Mouse (Mus musculus) frontal cortex, postnatal 36 days (tissue): ENCODE data around the gene Ucn3.
"Not testable (repeated sequence)": the region's sequence is repeated elsewhere in the genome, so short reads cannot be mapped to it uniquely, and the experiment has no call there.

Experiments
- DNase-seq, 2 experiments: peaks; one replicate each; pipeline ENCODE4 v3.0.0; 2022; ENCODE audit warnings: low spot score in 2 of 2

Ucn3 gene

GRCm38 (mm10) chr13:3945249-3945648, at the start of gene Ucn3:
TSS of gene Ucn3 (minus strand) at chr13:3945349.
- no peak for DNase-seq

- no peak for DNase-seq
Observed at GRCm38 (mm10) chr13:3992081-3992480, 46.9 kb upstream of the Ucn3 start.

GRCm38 (mm10) chr13:3968849-3969248, 23.7 kb upstream of the Ucn3 start:
- DNase-seq = no peak

GRCm38 (mm10) chr13:3951198-3951914, 6.2 kb upstream of the Ucn3 start:
- DNase-seq = no peak

GRCm38 (mm10) chr13:3949477-3949876, 4.3 kb upstream of the Ucn3 start:
- DNase-seq = no peak

GRCm38 (mm10) chr13:3947267-3947666, 2.1 kb upstream of the Ucn3 start:
- no peak for DNase-seq

GRCm38 (mm10) chr13:3944699-3945098, 450 bp downstream of the Ucn3 start:
- DNase-seq = no peak

- no peak for DNase-seq
Observed at GRCm38 (mm10) chr13:3926046-3926445, 19.1 kb downstream of the Ucn3 start.

- no peak for DNase-seq
Observed at GRCm38 (mm10) chr13:3925632-3926031, 19.5 kb downstream of the Ucn3 start.

- DNase-seq = no peak
Observed at GRCm38 (mm10) chr13:3924483-3924882, 20.7 kb downstream of the Ucn3 start.

- peak; percentile 85 to 91 for DNase-seq
Observed at GRCm38 (mm10) chr13:3917571-3918311, 27.4 kb downstream of the Ucn3 start, which contains the start of the genes Net1 and Tubal3. TSS of gene Net1 (minus strand) at chr13:3918220. TSS of gene Tubal3 (plus strand) at chr13:3918274.

GRCm38 (mm10) chr13:3913504-3913903, 31.6 kb downstream of the Ucn3 start:
- DNase-seq = no peak

- no peak for DNase-seq
Observed at GRCm38 (mm10) chr13:3910356-3910755, 34.8 kb downstream of the Ucn3 start.

GRCm38 (mm10) chr13:3908262-3908661, 36.9 kb downstream of the Ucn3 start:
- no peak for DNase-seq

- DNase-seq = no peak
Observed at GRCm38 (mm10) chr13:3907151-3907696, 37.9 kb downstream of the Ucn3 start.

- no peak for DNase-seq
Observed at GRCm38 (mm10) chr13:3899301-3899700, 45.8 kb downstream of the Ucn3 start.

- DNase-seq = not testable (repeated sequence)
Observed at GRCm38 (mm10) chr13:3898202-3898601, 46.9 kb downstream of the Ucn3 start.

GRCm38 (mm10) chr13:3896913-3897312, 48.2 kb downstream of the Ucn3 start:
- peak; percentile 71 to 85 for DNase-seq

- no peak for DNase-seq
Observed at GRCm38 (mm10) chr13:3896032-3896431, 49.1 kb downstream of the Ucn3 start.

GRCm38 (mm10) chr13:3895397-3895980, 49.7 kb downstream of the Ucn3 start:
- DNase-seq = no peak

GRCm38 (mm10) chr13:3894549-3894948, 50.6 kb downstream of the Ucn3 start:
- DNase-seq = no peak

GRCm38 (mm10) chr13:3893126-3893734, 51.9 kb downstream of the Ucn3 start:
- peak; percentile 88 to 91 for DNase-seq
